Mouse (Mus musculus) brown adipose tissue, adult 24 weeks (tissue): ENCODE results near the gene Ruvbl2. TPM values are rescaled to one million over a fixed set of nuclear protein-coding genes. Genes with fewer than 3 reads are reported as not detected.
"Not testable (repeated sequence)": the region's sequence is repeated elsewhere in the genome, so short reads cannot be mapped to it uniquely, and the experiment has no call there.

Experiments used
- H3K27ac ChIP-seq: fragments of 200-500 bp; replicated peaks from 2 replicates; pipeline ENCODE4 v1.5.1; 2012; ENCODE audit warnings: low read depth, mild to moderate bottlenecking, low read length
- H3K4me1 ChIP-seq: fragments of 200-500 bp; 2 replicates; pipeline ENCODE4 v1.6.1; 2012; ENCODE audit warnings: low read length, mixed read lengths; ENCODE audit not compliant: control insufficient read depth, insufficient read depth, insufficient read length
- H3K4me3 ChIP-seq: fragments of 200-500 bp; 2 replicates; pipeline ENCODE4 v1.5.1; 2012; ENCODE audit warnings: low read depth, mild to moderate bottlenecking, low read length, moderate library complexity; ENCODE audit not compliant: insufficient read depth
- polyA plus RNA-seq: library from polyadenylated mRNA; stranded (reverse); fragments of >200 nt; gene quantifications from 2 replicates; pipeline ENCODE4 v1.2.4, GENCODE M21; 2012; ENCODE audit not compliant: missing spikeins, insufficient read depth, insufficient read length

Ruvbl2 gene
- polyA plus RNA-seq, 1 experiment = 75.4 TPM

- Histone ChIP-seq H3K4me3 (peak overlapping the region; percentile 93), H3K27ac (no peak overlapping the region), H3K4me1 (peaks cover 6% of the 10 kb centered on the region)
Measured at GRCm38 (mm10) chr7:45465549-45465948, 27.7 kb upstream of the Ruvbl2 start.

- peak overlapping the region; percentile 93 for H3K4me3 ChIP-seq
- peaks cover 8% of the 10 kb centered on the region for H3K4me1 ChIP-seq
- H3K27ac ChIP-seq = no peak overlapping the region
Measured at GRCm38 (mm10) chr7:45465112-45465511, 27.2 kb upstream of the Ruvbl2 start.

- Histone ChIP-seq H3K27ac (no peak overlapping the region), H3K4me1 (peaks cover 8% of the 10 kb centered on the region), H3K4me3 (no peak overlapping the region)
Measured at GRCm38 (mm10) chr7:45463987-45464778, 26.3 kb upstream of the Ruvbl2 start.

- not testable (repeated sequence) for H3K4me3 ChIP-seq, H3K27ac ChIP-seq, H3K4me1 ChIP-seq
Measured at GRCm38 (mm10) chr7:45462868-45463267, 25.0 kb upstream of the Ruvbl2 start.

- no peak overlapping the region for H3K4me3 ChIP-seq
- H3K27ac ChIP-seq = no peak overlapping the region
- peaks cover 8% of the 10 kb centered on the region for H3K4me1 ChIP-seq
Measured at GRCm38 (mm10) chr7:45462325-45462724, 24.4 kb upstream of the Ruvbl2 start.

- Histone ChIP-seq H3K4me3 (no peak overlapping the region), H3K4me1 (peaks cover 8% of the 10 kb centered on the region), H3K27ac (no peak overlapping the region)
Measured at GRCm38 (mm10) chr7:45461781-45462180, 23.9 kb upstream of the Ruvbl2 start.

GRCm38 (mm10) chr7:45461326-45461725, 23.4 kb upstream of the Ruvbl2 start:
- Histone ChIP-seq H3K27ac (peak overlapping the region; percentile 93), H3K4me3 (no peak overlapping the region)

GRCm38 (mm10) chr7:45460860-45461314, 23.0 kb upstream of the Ruvbl2 start:
- Histone ChIP-seq H3K4me3 (peak overlapping the region; percentile 61; the same call in 1 of the 2 replicates), H3K4me1 (peaks cover 8% of the 10 kb centered on the region), H3K27ac (peak overlapping the region; percentile 93)

More at GRCm38 (mm10) chr7:45461326-45461725, 23.4 kb upstream of the Ruvbl2 start:
- H3K4me1 ChIP-seq = peaks cover 10% of the 10 kb centered on the region

GRCm38 (mm10) chr7:45460377-45460776, 22.5 kb upstream of the Ruvbl2 start:
- H3K4me1 ChIP-seq = peaks cover 5% of the 10 kb centered on the region
- peak overlapping the region; percentile 61 for H3K4me3 ChIP-seq
- H3K27ac ChIP-seq = peak overlapping the region; percentile 93

- not testable (repeated sequence) for H3K4me1 ChIP-seq
- Histone ChIP-seq H3K27ac (peak within 1 kb of the TSS; percentile 98), H3K4me3 (peak within 1 kb of the TSS; percentile 100)
Measured at GRCm38 (mm10) chr7:45459564-45460140, 21.8 kb upstream of the Ruvbl2 start, which contains the start of gene Ftl1. Gene Ftl1 (minus strand): TSS chr7:45459884.

- Histone ChIP-seq H3K27ac (peak overlapping the region; percentile 98), H3K4me3 (peak overlapping the region; percentile 100), H3K4me1 (peaks cover 5% of the 10 kb centered on the region)
Measured at GRCm38 (mm10) chr7:45458748-45459563, 21.1 kb upstream of the Ruvbl2 start.

GRCm38 (mm10) chr7:45457204-45458060, 19.5 kb upstream of the Ruvbl2 start:
- peak overlapping the region; percentile 53 for H3K27ac ChIP-seq
- H3K4me1 ChIP-seq = peaks cover 5% of the 10 kb centered on the region
- peak overlapping the region; percentile 100 for H3K4me3 ChIP-seq

- Histone ChIP-seq H3K27ac (peak overlapping the region; percentile 53), H3K4me3 (peak overlapping the region; percentile 100; the same call in 1 of the 2 replicates), H3K4me1 (peaks cover 5% of the 10 kb centered on the region)
Measured at GRCm38 (mm10) chr7:45456721-45457203, 18.9 kb upstream of the Ruvbl2 start.
